Mouse (Mus musculus) thymus, adult 2 months (tissue): ENCODE data around the gene Dlg4.

ENCODE experiments used
- CTCF ChIP-seq: fragments of 200-500 bp; IDR thresholded peaks from 2 replicates; pipeline ENCODE4 v1.5.1; 2012; ENCODE audit warnings: mild to moderate bottlenecking, control low read depth, low read length, moderate library complexity, borderline replicate concordance; ENCODE audit not compliant: control insufficient read depth, poor library complexity, insufficient read depth; ENCODE audit errors: extremely low read depth
- POLR2A ChIP-seq: fragments of 200-500 bp; IDR thresholded peaks from 2 replicates; pipeline ENCODE4 v1.6.1; 2012; ENCODE audit warnings: mild to moderate bottlenecking, low read length, control low read depth, moderate library complexity; ENCODE audit not compliant: control insufficient read depth, poor library complexity, insufficient read depth; ENCODE audit errors: extremely low read depth

DNA sequence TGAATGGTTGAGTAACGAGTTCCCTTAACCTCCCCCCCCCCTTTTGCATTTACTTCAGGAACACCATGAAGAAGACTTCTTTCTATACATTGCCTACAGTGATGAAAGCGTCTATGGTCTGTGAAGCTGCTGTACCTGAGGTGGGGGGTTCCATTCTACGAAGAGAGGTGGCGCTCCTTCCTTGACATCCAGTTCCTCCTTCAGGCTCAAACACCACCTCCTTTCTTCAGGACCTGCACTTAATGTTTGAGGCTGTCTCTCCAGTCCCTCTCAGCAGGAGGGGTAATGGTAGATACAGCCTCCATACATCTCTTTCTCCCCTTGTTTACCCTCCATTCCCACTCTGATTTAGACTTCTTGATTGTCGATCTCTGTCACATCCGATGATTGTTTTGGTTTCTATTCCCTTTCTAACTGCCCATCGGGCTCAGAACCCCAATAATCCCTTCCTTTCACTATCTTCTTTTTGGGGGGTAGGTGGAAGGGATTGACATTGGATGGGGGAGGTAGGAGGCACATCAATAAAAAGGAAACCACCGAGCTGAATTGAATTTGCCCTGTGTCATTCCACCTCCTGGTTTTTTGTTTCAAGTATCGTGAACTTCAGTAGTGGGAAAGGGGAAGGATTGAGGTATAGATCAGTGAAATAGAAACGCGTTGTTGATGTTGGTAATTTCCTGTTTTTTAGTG is 22.2 kb upstream of the Dlg4 start:
- no peak for TF ChIP-seq POLR2A
- no peak for TF ChIP-seq CTCF
